Mouse (Mus musculus): ENCODE results near the gene Abcb4.
"Not testable (repeated sequence)": the region's sequence is repeated elsewhere in the genome, so short reads cannot be mapped to it uniquely, and the experiment has no call there.

Abcb4 gene

GRCm38 (mm10) chr5:8911567-8912198 is 18.2 kb downstream of the Abcb4 start:
- DNase-seq (ENCODE audit: low spot score in 2 of 2) = no peak

- DNase-seq (ENCODE audit: low spot score in 2 of 2) = no peak
Observed at GRCm38 (mm10) chr5:8916400-8916799, 22.9 kb downstream of the Abcb4 start.

- no peak for DNase-seq (ENCODE audit: low spot score in 2 of 2)
Observed at GRCm38 (mm10) chr5:8917069-8917468, 23.6 kb downstream of the Abcb4 start.

DNA sequence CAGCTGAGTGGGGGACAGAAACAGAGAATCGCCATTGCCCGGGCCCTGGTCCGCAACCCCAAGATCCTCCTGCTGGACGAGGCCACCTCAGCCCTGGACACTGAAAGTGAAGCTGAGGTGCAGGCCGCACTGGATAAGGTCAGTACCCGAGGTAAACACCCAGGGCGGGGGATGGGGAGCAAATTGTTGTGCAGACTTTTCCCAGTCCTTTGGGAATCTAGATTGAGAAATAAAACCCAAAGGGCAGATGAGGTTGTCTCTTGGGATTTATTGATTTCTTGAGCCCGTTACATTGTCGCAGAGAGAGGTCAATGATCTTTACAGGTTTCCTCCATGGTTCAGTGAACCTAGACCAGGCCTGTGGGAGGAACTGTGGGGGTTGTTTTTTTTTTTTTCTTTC is 34.9 kb downstream of the Abcb4 start:
- no peak for DNase-seq (ENCODE audit: low spot score in 2 of 2)

GRCm38 (mm10) chr5:8937965-8938364 is 44.4 kb downstream of the Abcb4 start:
- no peak for DNase-seq (ENCODE audit: low spot score in 2 of 2)

DNA sequence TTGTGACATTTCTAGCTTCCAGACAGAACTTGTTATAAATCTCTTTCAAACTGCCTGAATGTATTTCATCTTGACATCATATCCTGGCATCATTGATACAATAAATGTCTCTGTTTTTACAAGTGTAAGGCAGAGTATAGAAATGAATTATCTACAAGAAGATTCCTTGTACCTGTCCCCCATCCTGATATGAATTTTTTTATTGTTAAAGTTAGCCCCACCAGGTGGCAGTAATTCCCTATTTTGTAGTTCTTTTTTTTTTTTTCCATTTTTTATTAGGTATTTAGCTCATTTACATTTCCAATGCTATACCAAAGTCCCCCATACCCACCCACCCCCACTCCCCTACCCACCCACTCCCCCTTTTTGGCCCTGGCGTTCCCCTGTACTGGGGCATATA is 47.7 kb downstream of the Abcb4 start:
- DNase-seq (ENCODE audit: low spot score in 2 of 2) = not testable (repeated sequence)

DNA sequence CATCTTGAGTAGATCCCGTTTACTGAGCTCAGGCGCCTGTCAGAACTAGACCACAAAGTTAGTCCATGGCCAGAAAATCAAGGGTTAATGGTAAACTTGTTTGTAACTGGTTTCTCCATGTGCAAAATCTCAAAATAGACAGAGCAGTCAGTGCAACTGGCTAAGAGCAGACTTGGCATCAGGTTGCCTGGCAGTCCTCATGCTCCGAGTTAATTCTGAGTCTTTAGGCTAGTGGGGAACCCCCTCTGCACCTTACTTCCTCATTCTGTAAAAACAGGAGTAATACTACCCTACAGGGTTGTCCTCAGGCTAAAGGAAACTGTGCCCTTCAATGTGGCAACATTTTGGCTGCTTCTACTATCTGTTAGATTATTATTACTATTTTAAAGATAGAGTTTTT is 50.3 kb downstream of the Abcb4 start:
- DNase-seq (ENCODE audit: low spot score in 2 of 2) = peak in 1 of 2 experiments; percentile 9

GRCm38 (mm10) chr5:8947423-8948110 is 54.0 kb downstream of the Abcb4 start:
- no peak for DNase-seq (ENCODE audit: low spot score in 2 of 2)

DNA sequence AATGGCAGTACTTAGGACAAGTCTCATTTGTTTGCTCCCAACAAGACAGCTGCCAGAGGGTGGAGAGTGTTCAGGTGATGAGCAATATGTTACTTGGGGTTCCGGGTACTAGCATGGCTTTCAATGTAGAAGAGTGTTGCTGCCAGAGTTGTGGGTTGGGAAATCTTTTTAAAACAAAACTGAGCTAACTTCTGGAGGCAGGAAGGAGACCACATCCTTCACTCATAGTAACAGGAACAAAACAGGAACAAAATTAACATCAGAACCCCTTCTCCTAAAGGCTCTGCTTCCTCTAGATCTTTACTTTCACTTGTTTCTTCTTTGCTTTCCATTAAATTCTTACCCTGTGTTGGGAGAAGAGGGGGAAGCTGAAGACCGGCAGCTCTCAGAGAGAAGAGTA is 60.1 kb downstream of the Abcb4 start:
- DNase-seq (ENCODE audit: low spot score in 2 of 2) = no peak

- no peak for DNase-seq (ENCODE audit: low spot score in 2 of 2)
Observed at GRCm38 (mm10) chr5:8955544-8955943, 62.0 kb downstream of the Abcb4 start.

DNA sequence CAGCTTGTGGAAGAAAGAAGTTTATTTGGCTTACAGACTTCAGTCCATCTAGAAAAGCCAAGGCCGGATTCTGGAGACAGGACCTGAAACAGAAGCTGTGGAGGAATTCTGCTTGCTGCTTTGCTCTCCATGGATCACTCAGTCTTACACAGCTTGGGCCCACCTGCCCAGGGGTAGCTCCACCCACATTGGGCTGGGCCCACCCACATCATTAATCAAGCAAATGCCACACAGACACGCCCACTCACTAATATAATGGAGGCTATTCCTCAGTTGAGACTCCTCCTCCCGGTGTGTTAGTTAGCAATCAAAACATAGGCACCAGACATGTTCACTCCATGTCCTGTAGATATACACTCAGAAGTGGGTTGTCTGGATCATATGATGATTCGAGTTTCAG is 67.0 kb downstream of the Abcb4 start:
- no peak for DNase-seq (ENCODE audit: low spot score in 2 of 2)

DNA sequence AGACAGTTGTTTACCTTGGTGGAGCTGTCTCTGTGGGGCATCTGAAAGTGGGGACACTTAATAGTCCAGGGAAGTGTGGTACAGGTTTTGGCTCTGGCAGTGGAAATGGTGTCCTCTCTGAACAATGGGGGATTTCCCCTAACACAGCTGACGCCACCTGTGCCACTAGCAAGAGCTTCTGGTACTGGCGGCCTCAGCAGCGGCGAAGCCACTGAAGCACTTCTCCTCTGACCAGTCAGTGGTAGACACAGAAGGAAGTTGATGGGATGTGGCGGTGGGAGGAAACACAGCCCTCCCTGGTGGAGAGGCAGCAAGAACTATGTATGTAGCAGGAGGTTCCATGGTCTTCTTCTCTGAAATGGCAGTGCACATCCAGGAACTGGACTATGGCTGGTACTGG is 71.0 kb downstream of the Abcb4 start:
- DNase-seq (ENCODE audit: low spot score in 2 of 2) = no peak

DNA sequence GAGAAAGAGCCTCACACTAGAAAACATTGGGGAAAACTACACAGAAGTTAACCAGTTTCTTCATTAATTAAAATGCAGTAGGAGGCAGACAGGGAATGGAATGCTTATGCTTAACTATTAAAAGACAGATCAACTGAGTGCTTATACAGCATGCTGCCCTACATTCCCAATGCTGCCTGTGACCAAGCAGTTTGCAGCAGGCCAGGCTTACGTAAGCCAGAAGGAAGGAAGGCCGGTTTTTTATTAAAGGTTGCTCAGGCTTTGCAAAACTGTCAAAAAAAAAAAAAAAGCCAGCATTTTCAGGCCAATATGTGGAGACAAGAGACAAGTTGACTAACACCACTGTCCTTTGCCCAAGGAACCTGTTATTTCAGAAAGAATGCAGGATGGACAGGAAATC is 77.2 kb downstream of the Abcb4 start:
- no peak for DNase-seq (ENCODE audit: low spot score in 2 of 2)

GRCm38 (mm10) chr5:8972355-8972754 is 78.8 kb downstream of the Abcb4 start:
- DNase-seq (ENCODE audit: low spot score in 2 of 2) = no peak

- DNase-seq (ENCODE audit: low spot score in 2 of 2) = no peak
Observed at GRCm38 (mm10) chr5:8974721-8975120, 81.2 kb downstream of the Abcb4 start.

DNA sequence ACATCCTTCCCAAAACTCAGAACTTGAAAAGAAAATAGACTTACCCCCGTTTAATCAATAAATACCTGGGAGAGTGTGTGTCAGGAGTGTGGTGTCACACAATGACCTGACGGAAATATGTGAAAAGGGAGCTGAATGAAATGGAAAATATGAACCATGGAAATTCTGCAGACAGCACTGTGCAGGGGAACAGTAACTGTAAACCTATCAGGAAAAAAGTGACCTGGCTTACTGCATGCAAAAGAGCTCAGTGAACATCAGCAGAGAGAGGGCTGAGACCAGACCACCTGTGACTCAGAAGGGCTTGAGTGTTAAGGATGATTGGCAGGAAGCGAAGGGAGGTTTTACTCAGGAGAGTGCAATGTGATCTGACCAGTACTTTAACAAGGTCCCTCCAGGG is 92.0 kb downstream of the Abcb4 start:
- no peak for DNase-seq (ENCODE audit: low spot score in 2 of 2)

DNA sequence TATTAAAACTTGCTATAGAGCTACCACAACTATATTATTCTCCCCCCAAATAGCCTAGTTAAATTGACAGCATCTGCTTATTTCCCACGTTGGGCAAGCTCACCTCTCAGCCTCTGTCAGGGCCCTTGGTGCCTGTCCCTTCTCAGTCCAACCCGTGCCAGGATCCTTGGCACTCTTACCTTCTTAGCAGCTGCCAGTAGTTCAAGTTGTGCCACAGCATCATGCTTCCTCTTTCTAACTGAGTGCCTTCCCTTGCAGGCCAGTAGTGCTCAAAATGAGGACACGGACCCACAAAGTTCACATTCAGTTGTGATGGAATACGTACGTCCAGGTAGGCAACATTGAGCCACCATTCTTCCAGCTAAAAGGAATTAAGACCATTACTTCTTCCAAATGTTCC is 94.4 kb downstream of the Abcb4 start:
- no peak for DNase-seq (ENCODE audit: low spot score in 2 of 2)

- no peak for DNase-seq (ENCODE audit: low spot score in 2 of 2)
Observed at GRCm38 (mm10) chr5:8990526-8990925, 97.0 kb downstream of the Abcb4 start.

- DNase-seq (ENCODE audit: low spot score in 2 of 2) = no peak
Observed at GRCm38 (mm10) chr5:8991626-8992025, 98.1 kb downstream of the Abcb4 start.

- no peak for DNase-seq (ENCODE audit: low spot score in 2 of 2)
Observed at GRCm38 (mm10) chr5:8995966-8996685, 102.6 kb downstream of the Abcb4 start.

DNA sequence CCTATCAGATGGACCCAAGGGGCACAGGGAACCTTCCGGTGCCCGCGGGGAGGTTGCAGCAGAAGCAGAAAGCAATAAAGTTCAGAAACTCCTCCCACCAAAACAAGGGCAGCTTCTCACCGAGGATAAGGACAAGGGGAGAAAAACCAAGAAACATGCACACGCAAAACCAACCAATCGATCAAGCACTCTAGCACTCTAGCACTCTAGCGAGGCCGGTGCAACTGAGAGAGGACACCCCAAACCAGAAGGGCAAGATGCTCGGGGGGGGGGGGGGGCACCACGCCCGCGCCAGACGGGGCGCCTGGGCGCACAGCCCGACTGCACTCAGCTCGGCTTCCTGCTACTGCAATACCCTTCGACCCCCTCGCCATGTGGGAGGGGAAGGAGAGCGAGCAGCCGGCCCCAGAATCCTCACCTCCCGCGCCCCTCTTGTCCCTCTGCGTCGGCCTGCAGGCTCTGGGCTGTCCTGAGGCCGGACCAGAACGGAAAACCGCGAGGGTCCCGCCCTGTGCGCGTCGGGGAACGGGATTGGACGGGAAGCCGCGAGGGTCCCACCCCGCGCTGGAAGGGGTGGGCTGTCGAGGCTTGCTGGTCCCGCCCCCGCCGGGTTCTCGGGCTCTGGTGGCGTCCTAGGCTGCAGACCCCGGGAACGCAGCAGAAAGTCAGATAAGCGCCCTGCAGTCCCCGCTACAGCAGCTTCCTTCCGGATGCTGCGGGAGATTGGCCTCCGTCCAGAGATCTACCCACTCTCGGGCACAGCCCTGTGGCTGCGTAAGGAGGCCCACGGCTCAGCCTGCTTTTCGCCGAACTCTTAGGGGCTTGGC is 103.4 kb downstream of the Abcb4 start, which contains the start of gene Crot:
TSS of gene Crot (minus strand) at position 639 of the 827 bp plus-strand sequence.
- DNase-seq (ENCODE audit: low spot score in 2 of 2) = peak; percentile 87 to 92

DNA sequence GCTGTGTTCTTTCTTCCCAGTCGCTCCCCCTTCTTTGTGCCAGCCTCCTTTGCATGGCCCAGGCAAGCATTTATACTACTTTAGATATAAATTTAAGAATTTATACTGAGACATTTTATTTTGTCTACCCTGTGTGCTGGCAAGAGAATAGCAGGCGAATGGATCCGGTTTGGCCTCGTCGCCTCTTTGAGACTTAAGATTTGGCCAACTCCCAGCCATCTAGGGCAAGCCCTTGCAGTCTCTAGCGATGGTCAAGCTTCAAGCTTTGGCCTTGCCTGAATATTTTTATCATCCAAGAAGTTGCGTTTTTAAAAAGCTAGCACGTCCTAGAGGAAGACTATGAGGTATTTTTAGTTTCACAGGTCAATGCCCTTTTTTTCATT is 104.0 kb downstream of the Abcb4 start:
- DNase-seq (ENCODE audit: low spot score in 2 of 2) = no peak

Measured in frontal cortex, postnatal 10 days (tissue).